Mouse (Mus musculus): ENCODE data around the gene Tulp4.
"Not testable (repeated sequence)": the region's sequence is repeated elsewhere in the genome, so short reads cannot be mapped to it uniquely, and the experiment has no call there.

Tulp4 gene

DNA sequence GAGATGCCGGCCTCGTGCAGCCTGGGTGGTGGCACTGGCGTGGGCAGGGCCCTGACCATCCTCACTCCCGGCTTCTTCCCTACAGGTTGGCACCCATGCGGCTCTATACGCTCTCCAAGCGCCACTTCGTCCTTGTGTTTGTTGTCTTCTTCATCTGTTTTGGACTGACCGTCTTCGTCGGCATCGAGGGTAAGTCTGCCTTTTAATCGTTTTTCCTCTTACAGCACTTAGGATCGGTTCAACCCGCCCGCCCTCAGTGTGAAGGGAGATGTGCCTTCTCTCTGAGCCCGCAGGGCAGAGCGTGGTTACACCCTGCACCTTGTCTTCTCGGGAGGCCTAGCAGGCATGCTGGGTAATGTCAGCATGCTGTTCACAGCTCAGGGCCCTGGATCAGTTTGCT lies 174.3 kb downstream of the Tulp4 start:
- not testable (repeated sequence) for DNase-seq (ENCODE audit: low spot score)

DNA sequence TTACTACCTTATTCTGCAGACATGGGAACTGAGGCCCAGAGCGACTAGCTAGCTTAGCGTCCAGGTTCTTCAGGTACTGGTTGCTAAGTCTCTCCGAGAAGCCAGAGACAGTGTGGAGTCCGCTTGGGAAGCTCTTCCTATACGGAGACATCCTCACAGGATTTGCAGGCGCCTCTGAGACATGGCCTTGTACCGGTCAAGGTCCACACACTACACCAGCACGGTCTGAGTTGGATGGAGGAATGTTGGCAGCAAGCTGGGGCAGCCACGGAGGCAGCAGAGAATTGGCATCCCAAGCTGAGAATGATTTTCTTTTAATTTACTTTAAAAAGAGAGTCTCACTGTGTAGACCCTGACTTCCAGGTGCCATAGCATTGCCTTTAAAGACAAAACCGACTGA lies 176.9 kb downstream of the Tulp4 start:
- not testable (repeated sequence) for DNase-seq (ENCODE audit: low spot score)

DNA sequence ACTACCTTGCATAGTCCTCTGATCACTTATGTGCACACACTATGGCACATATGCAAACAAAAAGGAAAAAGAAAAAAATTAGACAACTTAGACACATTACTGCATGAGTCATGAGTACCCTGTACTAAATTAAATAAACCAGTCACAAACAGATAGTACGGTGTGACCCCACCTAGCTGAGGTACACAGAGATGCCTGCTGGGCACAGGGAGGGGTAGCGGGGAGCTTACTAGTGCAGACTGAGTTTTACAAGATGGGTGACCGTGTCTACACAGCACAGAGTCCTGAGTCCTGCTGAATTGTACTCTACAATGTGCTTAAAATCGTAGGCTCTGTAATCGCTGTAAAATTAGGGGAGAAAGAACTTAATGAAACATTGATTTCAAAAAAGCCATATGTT lies 179.9 kb downstream of the Tulp4 start:
- not testable (repeated sequence) for DNase-seq (ENCODE audit: low spot score)

DNA sequence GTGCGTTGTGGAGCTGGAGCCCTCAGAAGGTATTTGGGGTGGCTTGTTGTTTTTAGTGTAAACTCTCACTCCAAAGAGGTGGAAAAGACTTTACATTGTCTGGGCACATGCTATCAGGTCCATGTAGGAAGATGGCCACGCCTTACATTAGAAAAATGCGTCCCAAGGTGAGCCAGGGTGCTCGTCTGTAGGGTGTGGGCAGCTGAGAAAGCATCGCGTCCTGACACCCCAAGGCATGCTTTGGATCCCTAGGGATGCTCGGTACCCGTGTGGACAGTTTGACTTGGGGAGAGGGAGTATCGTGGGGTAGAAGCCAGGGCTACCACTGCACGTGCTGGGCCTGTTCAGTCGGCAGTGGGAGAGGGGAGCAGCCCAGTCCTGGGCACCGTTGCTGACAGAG lies 182.8 kb downstream of the Tulp4 start:
- DNase-seq (ENCODE audit: low spot score), result not testable (repeated sequence)

DNA sequence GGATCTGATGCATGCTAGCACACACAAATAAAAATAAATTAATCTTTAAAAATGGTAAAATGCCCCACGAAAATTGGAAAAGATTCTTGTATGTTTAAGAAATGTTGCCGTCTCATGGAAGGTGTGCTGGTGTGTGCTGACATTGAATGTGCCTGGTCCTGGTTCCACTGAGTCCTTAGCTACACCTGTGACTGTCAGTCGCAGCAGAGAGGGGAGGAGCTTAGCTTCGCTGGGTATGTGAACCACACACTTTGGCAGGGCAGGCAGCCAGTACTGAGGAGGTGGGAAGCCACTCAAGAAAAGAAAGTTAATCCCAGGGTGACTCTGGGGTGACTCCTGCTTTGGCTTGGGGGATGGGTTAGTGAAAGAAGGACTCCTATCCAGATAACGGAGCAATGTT lies 187.6 kb downstream of the Tulp4 start:
- DNase-seq (ENCODE audit: low spot score), result not testable (repeated sequence)

DNA sequence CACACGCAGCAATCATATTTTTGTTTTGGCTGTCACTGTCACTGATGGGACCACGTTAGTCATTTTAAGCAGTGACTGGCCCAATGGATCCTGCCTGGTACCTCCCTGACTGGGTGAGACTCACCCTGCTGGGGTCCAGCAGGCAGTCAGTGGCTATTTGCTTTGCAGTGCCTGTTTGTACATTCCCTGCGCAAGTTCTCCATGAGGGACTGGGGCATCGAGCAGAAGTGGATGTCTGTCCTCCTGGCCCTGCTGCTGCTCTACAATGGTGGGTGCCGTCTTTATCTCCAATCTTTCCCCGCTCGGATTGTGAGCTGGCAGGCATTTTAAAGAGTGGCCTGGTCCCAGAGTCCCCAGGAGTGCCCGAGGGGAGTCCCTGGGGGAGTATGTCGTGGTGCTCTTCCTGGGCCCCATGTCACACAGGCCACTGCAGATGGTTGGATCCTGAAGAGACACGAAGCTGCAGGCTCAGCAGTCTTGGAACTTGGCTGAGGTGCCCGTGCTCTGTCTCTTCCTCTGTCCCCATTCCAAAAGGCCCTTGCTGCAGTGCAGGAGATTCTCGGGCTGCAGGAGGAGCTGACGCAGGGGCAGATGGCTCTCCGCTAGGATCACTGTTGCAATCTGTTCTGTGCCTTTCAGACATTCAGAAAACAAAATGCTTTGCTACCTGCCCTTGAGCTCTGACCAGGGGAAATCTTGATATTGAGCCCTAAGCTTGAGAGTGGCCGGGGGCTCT lies 191.0 kb downstream of the Tulp4 start:
- not testable (repeated sequence) for DNase-seq (ENCODE audit: low spot score)

DNA sequence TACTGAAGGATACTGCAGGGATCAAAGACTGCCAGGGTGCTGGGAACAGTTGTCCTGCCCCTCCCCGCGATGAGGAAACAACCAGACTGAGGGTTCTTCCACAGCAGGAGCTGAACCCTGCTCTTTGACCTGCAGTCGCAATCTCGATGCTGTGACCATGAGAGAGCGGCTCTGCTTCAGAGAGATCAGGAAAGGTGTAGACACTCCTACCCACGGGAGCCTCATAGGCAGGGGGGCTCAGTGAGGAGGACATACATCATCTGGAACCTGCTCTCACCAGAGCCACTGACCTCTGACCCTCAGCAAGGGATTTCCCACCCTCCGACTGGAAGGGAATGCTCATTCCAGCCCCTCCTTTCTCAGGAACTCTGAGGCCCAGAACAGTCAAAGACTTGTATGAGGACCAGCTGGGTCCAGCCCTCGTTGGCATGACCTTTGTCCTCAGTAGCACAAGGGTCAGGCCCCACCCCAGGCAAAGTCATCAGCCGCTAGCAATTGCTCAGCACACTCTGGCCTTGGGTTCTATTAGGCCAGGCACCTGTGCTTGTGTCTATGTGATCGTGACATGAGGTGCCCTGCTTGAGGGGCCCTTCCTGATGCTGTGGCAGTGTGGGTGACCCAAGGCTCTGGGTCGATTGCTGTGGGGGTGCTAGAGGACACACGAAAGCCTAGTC lies 194.1 kb downstream of the Tulp4 start:
- DNase-seq (ENCODE audit: low spot score), result not testable (repeated sequence)
